Mouse (Mus musculus) cerebellum, adult 2 months (tissue): ENCODE measurements at regions not wholly inside any gene's neighbourhood (a gene's known extent, or its start where the extent isn't known, plus 50 kb on each side); places are given as distances from the start of the nearest gene placed in this dataset.

Source experiments
- DNase-seq, 2 experiments: peaks; one replicate each; pipeline ENCODE4 v3.0.0; 2021
- H3K27ac ChIP-seq: fragments of 200-500 bp; 2 replicates; pipeline ENCODE4 v1.5.1; 2012; ENCODE audit warnings: low read length, control low read depth, inconsistent platforms; ENCODE audit not compliant: insufficient read depth
- H3K27me3 ChIP-seq: fragments of 200-500 bp; 2 replicates; pipeline ENCODE4 v1.6.1; 2012; ENCODE audit warnings: inconsistent platforms, mild to moderate bottlenecking, low read length, moderate library complexity; ENCODE audit not compliant: control insufficient read depth, insufficient read depth
- H3K4me1 ChIP-seq: fragments of 200-500 bp; 2 replicates; pipeline ENCODE4 v1.6.1; 2011; ENCODE audit warnings: low read length; ENCODE audit not compliant: control insufficient read depth, insufficient read depth
- H3K4me3 ChIP-seq: fragments of 200-500 bp; replicated peaks from 2 replicates; pipeline ENCODE3; 2011; ENCODE audit warnings: mild to moderate bottlenecking, low read depth, low read length, control low read depth; ENCODE audit not compliant: insufficient read depth
- CTCF ChIP-seq: fragments of 200-500 bp; IDR thresholded peaks from 2 replicates; pipeline ENCODE4 v1.5.1; 2011; ENCODE audit warnings: low read depth, mild to moderate bottlenecking, control low read depth, low read length, moderate library complexity, borderline replicate concordance; ENCODE audit not compliant: insufficient read depth
- POLR2A ChIP-seq: fragments of 200-500 bp; IDR thresholded peaks from 2 replicates; pipeline ENCODE4 v1.6.1; 2011; ENCODE audit warnings: low read length, control low read depth, borderline replicate concordance; ENCODE audit not compliant: insufficient read depth
- whole genome bisulfite sequencing: fragments of 180-500 bp; shearing (Covaris S2); methylation state at CpG from one replicate; pipeline ENCODE4 v1.1.7; 2018; 5-methylcytosine and 5-hydroxymethylcytosine counted together

GRCm38 (mm10) chr7:95955119-95955518, 215.9 kb upstream of the Tenm4 start:
- Histone ChIP-seq H3K4me1 (no peaks in the 10 kb centered on the region), H3K4me3 (no peak overlapping the region), H3K27ac (no peak overlapping the region), H3K27me3 (no peaks in the 10 kb centered on the region)
- TF ChIP-seq CTCF (no peak), POLR2A (no peak)
- no peak for DNase-seq
- WGBS, result 8% methylated on average over 2 of the region's 2 CpGs

- no peaks in the 10 kb centered on the region for H3K27me3 ChIP-seq
- TF ChIP-seq CTCF, result no peak
- no peak for TF ChIP-seq POLR2A
- DNase-seq, result no peak
- WGBS, result 36% methylated on average over 4 of the region's 4 CpGs
- H3K27ac ChIP-seq, result no peak overlapping the region
- H3K4me1 ChIP-seq, result no peaks in the 10 kb centered on the region
- no peak overlapping the region for H3K4me3 ChIP-seq
Observed at GRCm38 (mm10) chr7:95959068-95959467, 212.0 kb upstream of the Tenm4 start.

GRCm38 (mm10) chr7:95971863-95972262, 199.2 kb upstream of the Tenm4 start:
- no peak overlapping the region for H3K4me3 ChIP-seq
- DNase-seq, result no peak
- no peaks in the 10 kb centered on the region for H3K4me1 ChIP-seq
- H3K27me3 ChIP-seq, result no peaks in the 10 kb centered on the region
- TF ChIP-seq POLR2A, result no peak
- TF ChIP-seq CTCF, result no peak
- H3K27ac ChIP-seq, result no peak overlapping the region
- 70% methylated on average over 7 of the region's 7 CpGs for WGBS

GRCm38 (mm10) chr7:95974085-95974484, 197.0 kb upstream of the Tenm4 start:
- DNase-seq, result no peak
- TF ChIP-seq POLR2A, result no peak
- WGBS, result 49% methylated on average over 2 of the region's 2 CpGs
- Histone ChIP-seq H3K4me3 (no peak overlapping the region), H3K27ac (no peak overlapping the region), H3K4me1 (no peaks in the 10 kb centered on the region), H3K27me3 (no peaks in the 10 kb centered on the region)

GRCm38 (mm10) chr7:95991250-95992032, 179.6 kb upstream of the Tenm4 start:
- TF ChIP-seq CTCF (no peak), POLR2A (no peak)
- WGBS, result 15% methylated on average over 10 of the region's 10 CpGs
- H3K4me1 ChIP-seq, result no peaks in the 10 kb centered on the region
- H3K4me3 ChIP-seq, result no peak overlapping the region
- H3K27me3 ChIP-seq, result no peaks in the 10 kb centered on the region; the same call in 1 of the 2 replicates
- DNase-seq, result no peak
- no peak overlapping the region for H3K27ac ChIP-seq

GRCm38 (mm10) chr7:95992033-95992516, 179.0 kb upstream of the Tenm4 start:
- TF ChIP-seq CTCF (no peak), POLR2A (no peak)
- Histone ChIP-seq H3K4me1 (no peaks in the 10 kb centered on the region), H3K27ac (no peak overlapping the region), H3K4me3 (no peak overlapping the region), H3K27me3 (no peaks in the 10 kb centered on the region)
- WGBS, result 44% methylated on average over 3 of the region's 3 CpGs
- DNase-seq, result no peak

- Histone ChIP-seq H3K27ac (no peak overlapping the region), H3K4me3 (no peak overlapping the region), H3K4me1 (no peaks in the 10 kb centered on the region), H3K27me3 (no peaks in the 10 kb centered on the region)
- DNase-seq, result no peak
- WGBS, result 77% methylated on average over 3 of the region's 3 CpGs
- TF ChIP-seq POLR2A, result no peak
- TF ChIP-seq CTCF, result no peak
Observed at GRCm38 (mm10) chr7:95992521-95992920, 178.5 kb upstream of the Tenm4 start.

GRCm38 (mm10) chr7:95997190-95997589, 173.9 kb upstream of the Tenm4 start:
- no peak for TF ChIP-seq CTCF
- no peak for TF ChIP-seq POLR2A
- 89% methylated on average over 3 of the region's 3 CpGs for WGBS

More at GRCm38 (mm10) chr7:95997190-95997589, 173.9 kb upstream of the Tenm4 start:
- Histone ChIP-seq H3K4me1 (no peaks in the 10 kb centered on the region), H3K27me3 (no peaks in the 10 kb centered on the region), H3K4me3 (no peak overlapping the region), H3K27ac (no peak overlapping the region)
- DNase-seq, result no peak
